Mouse (Mus musculus) embryonic stem cell, embryonic (primary cell): ENCODE measurements around the gene Llph.

Source experiments
- CTCF ChIA-PET, 4 experiments: fragments of 300-600 bp in 2 of 4; fragments of 350-600 bp in 2 of 4; sonication (Branson Sonifier 250); formaldehyde crosslinking; loops; one replicate each; lab custom pipeline; 2022; ENCODE audit warnings: inconsistent platforms in 2 of 4; lab: Charles Lee
- POLR2A ChIA-PET, 4 experiments: fragments of 300-600 bp in 2 of 4; fragments of 350-600 bp in 2 of 4; sonication (Branson Sonifier 250); formaldehyde crosslinking; loops; one replicate each; lab custom pipeline; 2022; ENCODE audit warnings: antibody characterized with exemption in 4 of 4, inconsistent platforms in 1 of 4; lab: Charles Lee

Llph gene

DNA sequence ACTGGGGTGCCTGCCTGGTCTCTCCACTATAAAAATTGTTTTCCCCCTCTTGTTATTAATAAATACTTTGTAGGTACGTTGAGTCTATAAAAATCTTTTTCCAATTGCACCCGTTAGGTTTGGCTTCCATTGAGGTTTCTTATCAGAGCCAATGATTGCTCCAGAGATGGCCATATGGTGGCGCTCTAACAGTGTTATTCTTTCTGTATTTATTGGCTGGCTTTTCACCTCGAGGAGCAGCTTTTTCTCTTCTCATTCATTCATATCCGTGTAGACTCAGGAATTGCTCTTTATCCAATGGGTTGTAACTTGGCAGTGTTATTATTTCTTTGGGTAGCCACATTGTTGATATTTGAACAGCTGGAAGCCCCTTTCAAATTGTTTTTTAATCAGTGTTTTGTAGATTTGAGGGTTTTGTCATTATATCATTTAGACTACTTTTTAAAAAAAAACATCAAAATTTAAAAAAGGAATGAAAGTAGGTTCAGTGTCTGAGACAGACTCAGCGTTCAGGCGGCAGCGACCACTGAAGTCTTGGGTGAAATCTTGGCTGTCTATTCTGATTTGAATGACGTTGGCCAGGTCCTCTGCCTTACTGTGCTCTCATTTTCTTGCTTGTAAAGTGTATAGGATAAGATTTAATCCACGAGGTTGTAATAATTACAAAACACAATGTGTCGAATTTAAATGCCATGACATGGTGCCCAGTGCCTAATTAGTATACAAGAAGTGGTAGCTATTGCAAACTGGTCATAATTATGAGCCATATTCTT is 24.2 kb downstream of the Llph start:
- ChIA-PET POLR2A (no interaction called here), CTCF (interaction anchor here (0.5 to 2.6 kb wide), 5 partner anchors 12 to 607 kb away, joined by 3 to 12 read pairs (median 3); no protein-coding TSS in a partner anchor)

DNA sequence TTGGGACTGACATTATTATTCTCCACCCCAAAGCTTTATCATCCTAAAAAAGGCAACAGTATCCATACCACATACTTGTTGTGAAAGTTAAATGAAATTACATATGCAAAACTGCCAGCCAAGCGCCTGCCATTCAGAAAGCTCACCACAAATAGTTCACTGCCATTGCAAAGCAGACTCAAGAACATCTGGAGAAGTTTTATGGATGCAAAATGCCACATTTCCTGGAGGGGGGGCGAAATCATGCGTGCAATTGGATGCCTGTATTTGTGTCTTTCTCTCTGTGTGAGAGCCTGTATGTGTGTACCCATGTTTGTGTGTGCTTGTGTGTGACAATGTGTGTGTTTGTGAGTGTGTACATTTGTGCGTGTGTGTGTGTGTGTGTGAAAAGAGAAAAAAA is 24.9 kb downstream of the Llph start:
- POLR2A ChIA-PET = no interaction called here

DNA sequence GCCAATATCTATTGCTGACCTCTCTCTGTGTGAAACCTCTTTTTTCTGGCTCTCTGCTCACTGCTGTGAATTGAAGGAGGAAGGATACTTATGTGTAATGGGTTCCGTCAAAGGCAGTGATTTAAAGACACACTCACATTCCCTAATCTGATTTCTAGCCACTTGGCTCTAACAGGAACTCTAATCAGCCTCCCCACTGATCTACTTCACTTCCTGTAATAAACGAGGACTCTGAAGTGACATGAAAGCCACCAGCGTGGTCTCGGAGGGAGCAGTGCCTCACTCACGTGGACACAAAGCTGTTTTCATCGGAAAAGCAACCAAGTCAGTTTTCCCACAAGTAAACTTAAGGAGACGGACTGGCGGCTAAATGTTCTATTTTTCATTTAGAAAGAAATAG is 25.9 kb downstream of the Llph start:
- CTCF ChIA-PET = interaction anchor here in 1 of 4 experiments (1.2 kb wide), 1 partner anchor 623 kb away, joined by 3 read pairs; no protein-coding TSS in a partner anchor
- POLR2A ChIA-PET = no interaction called here

More for the DNA sequence above, 24.9 kb downstream of the Llph start:
- CTCF ChIA-PET = interaction anchor here in 3 of 4 experiments (0.5 to 2.6 kb wide), 3 partner anchors 11 to 19 kb away, joined by 3 to 12 read pairs (median 4); no protein-coding TSS in a partner anchor

DNA sequence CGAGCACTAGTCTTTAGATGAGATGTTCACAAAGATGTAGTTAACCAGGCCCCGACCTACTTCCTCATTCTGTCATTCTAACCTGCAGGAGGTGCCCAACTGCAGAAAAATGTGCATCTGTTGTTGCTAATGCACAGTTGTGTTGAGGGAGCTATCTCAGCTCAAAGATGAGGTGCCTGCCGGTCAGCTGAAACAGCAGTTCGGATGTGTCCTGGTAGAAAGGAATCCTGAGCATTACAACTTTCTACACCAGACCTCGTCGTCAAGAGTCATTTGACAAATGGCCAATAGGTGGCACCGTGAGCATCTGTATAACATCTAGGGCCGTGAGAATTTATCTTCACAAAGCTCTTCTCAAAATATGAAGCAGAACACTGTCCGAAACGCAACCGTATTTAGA is 30.4 kb downstream of the Llph start:
- ChIA-PET CTCF (interaction anchor here (0.6 to 2.4 kb wide), 18 partner anchors 10 to 724 kb away, joined by 3 to 17 read pairs (median 4); no protein-coding TSS in a partner anchor), POLR2A (interaction anchor here in 1 of 4 experiments (1.6 kb wide), 1 partner anchor 25 kb away, joined by 6 read pairs; no protein-coding TSS in a partner anchor)

DNA sequence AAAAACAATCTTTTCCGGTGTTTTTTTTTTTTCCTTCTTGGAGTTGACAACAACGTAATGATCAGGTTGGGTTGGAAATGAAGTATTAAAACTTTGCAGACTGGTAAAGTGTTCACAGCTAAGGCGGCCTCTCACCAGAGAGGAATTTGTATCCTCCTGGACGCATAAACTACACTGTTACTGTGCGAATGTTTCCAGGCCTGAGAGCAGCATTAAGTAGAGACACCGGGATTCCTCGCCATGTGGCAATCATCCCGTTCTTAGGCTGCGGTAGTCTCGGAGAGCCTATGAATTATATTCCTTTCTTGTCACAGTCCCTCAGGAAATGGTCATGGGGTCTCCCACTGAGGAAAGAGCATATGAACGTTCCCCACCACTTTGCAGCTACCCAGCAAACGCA is 40.9 kb downstream of the Llph start:
- POLR2A ChIA-PET = interaction anchor here in 1 of 4 experiments (1.1 kb wide), 1 partner anchor 35 kb away, joined by 3 read pairs; no protein-coding TSS in a partner anchor

DNA sequence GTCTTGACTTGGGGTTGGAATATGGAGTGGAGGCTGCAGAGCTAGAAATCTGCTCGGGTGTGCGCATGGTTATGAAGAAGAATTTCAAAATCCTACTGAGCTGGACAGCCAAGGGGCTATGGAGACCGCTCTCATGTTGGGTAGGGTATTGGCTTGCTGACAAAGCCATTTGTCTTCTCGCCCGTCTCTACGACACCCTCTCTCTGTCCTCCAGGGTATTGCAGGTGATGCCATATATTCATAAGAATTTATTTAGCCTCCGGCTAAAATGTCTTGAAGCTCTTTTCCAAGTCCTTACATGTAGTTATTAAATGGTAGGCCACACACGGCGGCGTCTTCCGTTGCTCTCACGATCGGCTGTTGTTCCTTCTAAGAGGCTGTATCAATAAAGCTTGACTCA is 43.1 kb downstream of the Llph start:
- POLR2A ChIA-PET = interaction anchor here in 1 of 4 experiments (0.6 to 1.3 kb wide), 4 partner anchors 15 to 338 kb away, joined by 3 to 4 read pairs (median 4); no protein-coding TSS in a partner anchor

More for the DNA sequence above, 40.9 kb downstream of the Llph start:
- CTCF ChIA-PET = interaction anchor here in 2 of 4 experiments (0.6 to 1.4 kb wide), 9 partner anchors 9 to 1367 kb away, joined by 3 to 9 read pairs (median 3); no protein-coding TSS in a partner anchor

DNA sequence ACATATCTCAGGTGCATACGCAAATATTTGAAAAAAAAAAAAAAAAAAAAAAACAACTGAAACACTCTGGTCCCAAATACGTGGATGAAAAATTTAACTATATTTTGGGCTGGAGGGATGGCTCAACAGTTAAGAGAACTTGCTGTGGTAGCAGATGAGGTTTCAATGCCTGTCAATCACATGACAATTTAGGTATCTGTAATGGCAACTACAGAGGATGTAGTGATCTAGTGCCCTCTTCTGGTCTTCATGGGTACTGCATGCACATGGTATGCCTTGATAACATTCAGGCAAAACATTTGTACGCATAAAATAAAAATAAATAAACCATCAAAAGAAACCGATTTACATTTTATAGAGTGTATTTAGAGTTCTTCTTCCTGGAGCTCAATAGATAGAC is 43.9 kb downstream of the Llph start:
- CTCF ChIA-PET = interaction anchor here (0.6 to 4.5 kb wide), 23 partner anchors 9 to 605 kb away, joined by 3 to 23 read pairs (median 4); no protein-coding TSS in a partner anchor
- POLR2A ChIA-PET = interaction anchor here in 1 of 4 experiments (0.6 to 1.7 kb wide), 5 partner anchors 14 to 473 kb away, joined by 3 to 5 read pairs (median 3); no protein-coding TSS in a partner anchor

More for the DNA sequence above, 43.1 kb downstream of the Llph start:
- CTCF ChIA-PET = interaction anchor here (0.6 to 4.5 kb wide), 11 partner anchors 8 to 606 kb away, joined by 3 to 23 read pairs (median 6); no protein-coding TSS in a partner anchor

DNA sequence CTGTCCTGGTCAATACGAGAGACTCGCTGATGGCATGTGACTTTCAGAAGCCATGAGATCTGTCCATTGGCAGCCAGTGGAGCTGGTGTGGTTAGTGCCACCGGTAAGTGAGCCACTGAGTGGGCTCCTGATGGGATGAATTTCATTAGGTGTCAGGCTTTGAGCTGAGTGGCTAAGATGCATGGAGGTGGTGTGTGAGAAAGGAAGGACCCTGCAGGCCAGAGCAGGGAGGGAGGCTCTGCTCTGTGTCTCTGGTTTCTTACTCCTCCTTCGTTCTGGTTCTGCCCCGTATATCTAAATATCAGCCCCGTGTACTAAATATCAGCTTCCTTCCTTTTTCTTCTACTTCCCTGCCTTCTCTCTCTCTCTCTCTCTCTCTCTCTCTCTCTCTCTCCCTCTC is 44.4 kb downstream of the Llph start:
- POLR2A ChIA-PET = interaction anchor here in 2 of 4 experiments (0.8 to 1.7 kb wide), 3 partner anchors 33 to 109 kb away, joined by 3 to 5 read pairs (median 3); no protein-coding TSS in a partner anchor
- CTCF ChIA-PET = interaction anchor here (0.6 to 4.5 kb wide), 25 partner anchors 10 to 1124 kb away, joined by 3 to 23 read pairs (median 4); no protein-coding TSS in a partner anchor

DNA sequence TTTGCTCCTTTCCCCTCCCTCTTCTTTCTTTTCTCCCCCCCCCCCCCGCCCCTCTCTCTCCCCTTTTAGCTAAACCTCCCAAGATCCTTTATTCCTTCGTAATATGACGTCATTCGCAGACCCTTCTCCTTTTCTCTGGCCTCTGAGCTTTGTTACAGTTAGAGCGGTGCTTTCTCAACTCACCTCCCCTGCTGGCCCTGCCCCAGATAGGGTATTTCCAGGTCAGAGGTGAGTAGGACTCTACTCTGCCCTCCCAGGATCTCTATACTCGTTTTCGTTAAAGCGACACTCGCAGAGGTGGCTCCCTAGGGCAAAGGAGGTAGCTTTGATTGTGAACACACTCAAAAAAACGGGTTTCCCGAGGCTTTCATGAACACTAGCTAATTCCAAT is 45.0 kb downstream of the Llph start:
- POLR2A ChIA-PET = interaction anchor here in 3 of 4 experiments (0.5 to 1.7 kb wide), 6 partner anchors 16 to 370 kb away, joined by 3 to 5 read pairs (median 3); no protein-coding TSS in a partner anchor
- CTCF ChIA-PET = interaction anchor here (0.6 to 4.5 kb wide), 19 partner anchors 10 to 1124 kb away, joined by 3 to 25 read pairs (median 4); no protein-coding TSS in a partner anchor

DNA sequence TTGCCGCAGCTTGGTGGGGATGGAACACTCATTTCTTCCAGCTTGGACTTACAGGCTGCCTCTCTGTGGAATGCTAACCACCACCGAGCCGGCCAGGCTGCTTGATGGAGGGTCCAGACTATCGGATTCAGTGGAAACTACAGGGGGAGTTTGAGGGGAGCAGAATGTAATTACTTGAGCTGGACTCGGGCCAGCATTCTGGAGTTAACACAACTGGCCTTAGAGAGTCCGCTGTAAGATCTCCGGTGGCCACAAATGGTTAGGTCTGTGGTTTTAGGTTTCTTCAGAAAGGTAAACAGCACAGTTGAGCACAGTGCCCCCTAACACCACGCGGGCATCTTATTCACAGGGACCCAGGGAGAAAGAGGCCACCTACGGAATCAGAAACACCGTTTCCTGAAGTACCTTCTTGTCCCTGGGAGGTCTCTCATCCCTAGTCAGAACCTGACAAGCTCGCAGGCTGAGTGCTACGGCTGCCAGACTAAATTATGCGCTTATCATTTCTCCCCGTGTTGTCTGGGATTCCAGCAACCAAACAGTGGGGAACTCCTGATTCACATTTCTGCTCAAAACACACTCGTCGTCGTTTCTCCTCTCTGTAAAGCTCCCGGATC is 45.5 kb downstream of the Llph start:
- CTCF ChIA-PET = interaction anchor here (0.6 to 4.5 kb wide), 18 partner anchors 11 to 1125 kb away, joined by 3 to 25 read pairs (median 4); no protein-coding TSS in a partner anchor
- POLR2A ChIA-PET = interaction anchor here in 3 of 4 experiments (0.5 to 0.8 kb wide), 5 partner anchors 16 to 369 kb away, joined by 3 to 4 read pairs (median 3); no protein-coding TSS in a partner anchor

DNA sequence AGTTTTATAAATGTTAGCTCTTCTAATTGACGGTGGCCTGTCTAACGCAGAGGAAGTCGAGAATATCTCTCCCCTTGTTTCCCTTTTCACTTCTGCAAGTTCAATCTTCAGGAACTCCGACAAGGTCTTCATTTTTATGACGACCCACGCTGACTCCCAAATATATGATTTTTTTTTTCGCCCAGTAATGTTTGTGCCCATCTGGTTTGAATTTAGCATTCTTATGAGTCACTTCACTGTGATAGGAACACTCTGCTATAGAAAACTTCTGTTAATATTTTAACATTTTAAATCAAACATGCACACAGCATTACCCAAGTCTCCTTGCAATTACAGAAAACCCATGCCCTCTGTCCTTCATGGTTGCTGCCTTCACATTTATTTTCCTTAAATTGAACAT is 46.5 kb downstream of the Llph start:
- POLR2A ChIA-PET = no interaction called here
- CTCF ChIA-PET = interaction anchor here in 2 of 4 experiments (0.6 to 1.5 kb wide), 2 partner anchors 14 to 147 kb away, joined by 3 to 4 read pairs; no protein-coding TSS in a partner anchor

DNA sequence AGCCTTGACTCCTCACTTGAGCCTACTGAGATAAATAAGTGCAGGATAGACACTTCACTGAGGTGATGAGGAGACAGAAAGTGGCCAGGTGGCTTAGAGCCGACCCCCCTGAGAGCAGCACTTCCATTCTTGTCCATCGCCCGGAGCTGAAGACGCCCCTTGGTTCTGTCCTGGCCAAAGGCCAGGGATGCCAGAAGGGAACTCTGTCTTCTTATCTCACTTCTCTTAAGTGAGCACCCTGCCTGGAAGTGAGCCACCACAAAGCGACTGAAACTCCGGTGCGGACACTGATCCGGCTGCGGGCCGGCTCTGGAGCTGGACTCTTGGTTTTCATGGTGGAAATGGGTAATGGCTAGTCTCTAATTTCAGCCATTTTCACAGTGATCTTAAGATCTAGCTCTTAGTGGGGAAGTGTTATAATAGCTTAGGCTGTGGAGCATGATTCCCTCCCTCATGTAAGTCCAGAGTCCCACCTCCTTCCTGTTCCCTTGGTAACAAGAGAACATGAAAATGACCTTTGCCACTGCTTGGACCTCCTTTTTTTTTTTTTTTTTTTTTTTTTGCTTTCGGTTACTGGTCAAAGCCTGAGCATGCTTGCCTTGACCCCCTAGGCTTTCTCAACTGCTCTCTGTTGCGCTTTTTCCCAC is 52.7 kb downstream of the Llph start:
- CTCF ChIA-PET = interaction anchor here in 2 of 4 experiments (0.6 to 1.4 kb wide), 5 partner anchors 11 to 1593 kb away, joined by 4 to 12 read pairs (median 6); no protein-coding TSS in a partner anchor
- POLR2A ChIA-PET = interaction anchor here in 1 of 4 experiments (0.7 kb wide), 1 partner anchor 15 kb away, joined by 4 read pairs; no protein-coding TSS in a partner anchor

DNA sequence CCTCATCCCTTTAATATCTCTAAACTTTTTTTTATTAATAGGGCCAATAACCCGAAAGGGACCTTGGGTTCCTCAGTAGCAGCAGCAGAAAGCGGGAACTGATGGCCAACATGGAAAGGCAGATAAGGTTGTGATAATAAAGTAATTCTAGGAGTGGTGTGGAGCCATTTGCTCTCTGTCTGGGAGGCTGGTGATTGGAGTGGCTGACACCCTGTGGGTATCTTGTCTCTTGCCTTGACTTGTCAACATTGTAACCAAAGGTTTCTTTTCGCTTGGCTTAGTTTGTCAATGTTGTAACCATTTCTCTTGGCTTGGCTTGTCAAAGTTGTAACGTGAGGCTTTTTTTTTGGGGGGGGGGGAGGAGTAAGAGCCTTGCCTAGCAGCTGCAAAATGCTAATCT is 53.5 kb downstream of the Llph start:
- ChIA-PET CTCF (interaction anchor here in 1 of 4 experiments (0.7 to 1.4 kb wide), 2 partner anchors 12 to 32 kb away, joined by 4 to 6 read pairs; no protein-coding TSS in a partner anchor), POLR2A (interaction anchor here in 1 of 4 experiments (1.3 kb wide), 1 partner anchor 35 kb away, joined by 3 read pairs; no protein-coding TSS in a partner anchor)

DNA sequence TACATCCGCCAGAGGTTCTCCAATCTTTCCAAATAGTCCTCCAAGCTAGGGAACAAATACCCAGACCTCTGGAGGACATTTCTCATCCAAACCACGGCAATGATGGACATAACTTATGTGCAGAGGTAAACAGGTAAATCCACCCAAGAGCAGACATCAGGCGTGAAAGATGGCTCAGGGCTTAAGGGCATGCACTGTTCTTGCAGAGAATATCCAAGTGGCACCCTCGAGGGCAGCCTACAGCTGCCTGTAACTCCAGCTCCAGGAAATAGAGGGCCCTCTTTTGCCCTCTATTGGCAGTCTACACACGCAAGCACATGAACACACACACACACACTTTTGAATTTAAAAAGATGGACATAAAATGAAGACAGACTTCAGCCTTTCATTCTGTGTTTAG is 54.8 kb downstream of the Llph start:
- ChIA-PET POLR2A (interaction anchor here in 1 of 4 experiments (1.3 to 1.7 kb wide), 2 partner anchors 37 to 48 kb away, joined by 3 read pairs; no protein-coding TSS in a partner anchor), CTCF (interaction anchor here in 2 of 4 experiments (0.6 to 1.2 kb wide), 4 partner anchors 11 to 583 kb away, joined by 3 to 4 read pairs (median 4); no protein-coding TSS in a partner anchor)
